Mouse (Mus musculus) embryonic fibroblast, embryonic 13.5 days (primary cell): ENCODE measurements around the gene Nans.

Source experiments
- CTCF ChIP-seq: IDR thresholded peaks from 2 replicates; pipeline ENCODE4 v1.5.1; 2011; ENCODE audit warnings: mild to moderate bottlenecking, control low read depth, low read length, moderate library complexity, borderline replicate concordance; ENCODE audit not compliant: insufficient read depth
- POLR2A ChIP-seq: IDR thresholded peaks from 2 replicates; pipeline ENCODE4 v1.6.1; 2011; ENCODE audit warnings: low read depth, mild to moderate bottlenecking, control low read depth, low read length, moderate library complexity

DNA sequence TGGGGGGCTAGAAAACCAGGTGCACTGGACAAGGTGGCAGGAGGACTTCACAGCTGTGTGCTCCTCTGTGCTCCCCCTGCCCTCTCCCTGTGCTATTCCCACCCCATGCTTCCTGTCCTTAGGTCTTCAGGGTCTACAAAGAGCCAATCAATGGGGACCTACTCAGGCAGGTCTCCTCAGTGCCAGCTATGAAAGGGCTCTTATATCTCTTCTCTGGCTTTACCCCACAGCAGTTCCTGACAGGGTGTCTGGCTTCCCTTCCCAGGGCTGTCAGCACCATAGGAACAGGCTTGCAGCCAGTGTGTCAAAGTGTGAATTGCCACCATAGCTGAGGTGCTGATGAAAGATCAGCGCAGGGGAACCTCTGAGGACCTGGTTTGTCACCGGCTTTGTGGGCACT lies 31.4 kb downstream of the Nans start:
- TF ChIP-seq POLR2A (no peak), CTCF (no peak)
